Mouse (Mus musculus): ENCODE measurements around the gene Sugp1.

Gene Sugp1

GRCm38 (mm10) chr8:70114488-70114887 lies 71.9 kb downstream of the Sugp1 start:
- no peak for DNase-seq

GRCm38 (mm10) chr8:70114892-70115291 lies 72.3 kb downstream of the Sugp1 start:
- DNase-seq, result no peak

DNA sequence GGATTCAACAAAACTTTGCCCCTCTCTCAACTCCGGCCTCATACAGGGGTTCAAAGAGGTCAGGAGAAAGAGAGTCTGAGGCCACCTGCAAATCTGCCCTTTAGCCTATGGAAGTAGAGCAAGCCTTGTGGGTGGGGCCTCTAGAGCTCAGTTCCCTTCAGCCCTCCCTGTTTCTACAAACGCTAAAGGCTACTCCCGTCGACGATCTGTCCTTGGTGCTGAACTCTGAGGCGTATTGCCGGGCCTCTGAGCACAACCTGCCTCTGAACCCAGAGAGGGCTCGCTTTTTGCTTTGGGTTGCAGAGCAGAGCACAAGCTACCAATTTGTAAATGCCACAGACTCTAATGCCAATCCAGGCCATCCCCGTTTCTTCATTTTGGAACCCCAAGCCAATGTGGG lies 75.0 kb downstream of the Sugp1 start:
- no peak for DNase-seq

DNA sequence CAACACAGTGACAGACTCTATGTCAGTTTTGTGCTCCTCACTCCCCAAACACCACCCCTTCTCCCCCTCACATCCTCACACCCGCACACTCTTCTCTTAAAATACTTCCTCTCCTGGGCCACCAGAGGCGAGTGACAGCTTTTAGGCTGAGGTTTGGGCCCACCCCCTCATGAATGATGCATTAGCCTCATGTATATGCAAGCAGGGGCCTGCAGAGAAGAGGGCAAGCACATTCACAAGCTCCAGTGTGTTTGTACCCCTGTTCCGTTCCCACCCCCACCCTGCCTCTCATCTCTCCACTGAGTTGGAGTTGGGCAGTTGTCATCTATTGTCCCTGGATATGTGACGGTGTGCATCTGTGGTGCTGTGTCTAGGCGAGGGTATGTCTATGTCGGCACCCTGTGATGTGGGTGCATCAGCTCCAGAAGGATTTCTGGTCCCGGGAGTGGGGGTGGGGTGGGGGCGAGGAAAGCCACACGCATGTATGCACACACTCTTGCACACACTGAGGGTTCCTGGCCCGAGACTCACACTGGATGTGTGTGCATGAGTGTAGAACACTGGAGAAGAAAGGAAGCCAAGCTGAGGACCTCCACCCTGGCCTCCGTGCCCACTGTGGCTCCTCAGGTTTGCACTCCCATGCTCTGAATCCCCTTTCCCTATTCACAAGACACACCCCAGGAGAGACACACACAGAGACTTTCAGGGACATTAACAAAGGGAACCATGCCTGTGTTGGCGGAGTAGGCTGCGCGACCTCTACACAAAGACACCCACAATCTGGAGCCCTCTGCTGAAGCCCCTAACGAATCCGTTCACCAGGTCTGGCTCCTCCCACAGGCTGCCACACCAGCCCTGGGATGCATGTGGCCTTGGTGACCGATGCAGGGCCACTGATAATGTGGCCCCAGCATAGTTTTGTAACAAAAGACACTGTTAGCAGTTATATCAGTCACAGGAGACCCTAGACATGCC lies 76.4 kb downstream of the Sugp1 start:
- DNase-seq, result no peak

DNA sequence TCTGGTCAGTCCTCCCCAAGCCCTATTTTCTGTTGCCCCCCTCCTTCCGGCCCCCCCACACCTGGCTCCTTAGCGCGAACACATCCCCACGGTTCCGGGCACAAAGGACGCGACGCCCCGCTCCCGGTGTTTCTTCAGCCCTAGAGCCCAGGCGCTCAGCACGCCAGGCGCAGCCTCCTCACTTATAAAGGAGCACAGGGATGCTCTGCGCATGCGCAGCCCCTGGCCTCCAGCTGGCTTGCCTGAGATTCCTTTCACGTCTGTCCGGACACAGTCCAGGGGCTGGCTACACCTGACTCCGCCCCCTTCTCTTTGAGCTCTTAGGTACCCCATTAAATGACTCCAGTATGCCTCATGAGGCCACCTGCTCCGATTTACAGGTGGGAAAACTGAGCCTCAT lies 78.1 kb downstream of the Sugp1 start, which contains the start of gene Ncan:
Ncan (minus strand) TSS at position 207 of the 400 bp plus-strand sequence.
- peak; percentile 52 for DNase-seq

Measured in lung, postnatal 36 days (tissue).